Mouse (Mus musculus) megakaryocyte, adult 5-6 weeks (primary cell): ENCODE results near the gene Mmp24. TPM values are rescaled to one million over a fixed set of nuclear protein-coding genes. Genes with fewer than 3 reads are reported as not detected.
"Not testable (repeated sequence)": the region's sequence is repeated elsewhere in the genome, so short reads cannot be mapped to it uniquely, and the experiment has no call there.

Experiments used
- ATAC-seq: 2 replicates; pipeline ENCODE4 v1.8.0; 2016; ENCODE audit warnings: mild to moderate bottlenecking, inconsistent platforms; ENCODE audit not compliant: poor library complexity, severe bottlenecking
- total RNA-seq, 2 experiments: library from RNA; stranded (forward) in 1 of 2; stranded (reverse) in 1 of 2; fragments of 153-499, 151-499 nt in 1 of 2; fragments of 221-1000, 200-1000 nt in 1 of 2; gene quantifications; 2 replicates each; pipeline versions ENCODE4 v1.2.3 to v1.2.4; 2015 to 2017

Gene Mmp24
- total RNA-seq (2015) (not detected in 2 replicates), total RNA-seq (2017) (0.07 and 0.65 TPM in 2 replicates)

DNA sequence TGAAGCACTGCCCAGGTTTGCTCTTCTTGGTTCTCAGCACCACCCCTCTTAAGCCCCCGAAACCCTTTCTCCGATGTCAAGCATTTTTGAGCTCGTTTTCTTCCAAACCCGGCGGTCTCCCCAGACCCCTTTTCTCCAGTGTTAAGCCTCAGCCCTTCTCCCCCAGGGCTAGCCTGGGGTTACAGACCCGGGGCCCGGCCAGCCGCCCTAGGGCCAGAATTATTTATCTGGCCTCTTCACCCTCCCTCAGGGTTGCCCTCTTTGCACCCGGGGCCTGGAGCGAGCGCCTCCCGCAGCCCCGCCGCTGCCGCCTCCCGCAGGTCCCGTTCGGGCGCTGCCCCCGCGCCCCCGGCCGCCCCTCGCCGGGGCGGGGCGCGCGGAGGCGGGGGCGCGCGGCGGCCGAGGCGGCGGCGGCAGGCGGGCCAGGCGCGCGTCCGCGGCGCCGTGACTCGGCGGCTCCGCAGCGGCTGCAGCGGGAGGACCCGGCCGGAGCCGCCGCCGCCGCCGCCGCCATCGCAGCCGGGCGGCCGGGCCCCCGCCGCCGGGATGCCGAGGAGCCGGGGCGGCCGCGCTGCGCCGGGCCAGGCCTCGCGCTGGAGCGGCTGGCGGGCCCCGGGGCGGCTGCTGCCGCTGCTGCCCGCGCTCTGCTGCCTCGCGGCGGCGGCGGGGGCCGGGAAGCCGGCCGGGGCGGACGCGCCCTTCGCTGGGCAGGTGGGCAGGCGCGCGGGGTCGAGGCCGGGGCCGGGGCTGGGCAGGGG is at the start of gene Mmp24:
Gene Mmp24 (plus strand): TSS at position 416 of the 758 bp plus-strand sequence.
- no peak for ATAC-seq

DNA sequence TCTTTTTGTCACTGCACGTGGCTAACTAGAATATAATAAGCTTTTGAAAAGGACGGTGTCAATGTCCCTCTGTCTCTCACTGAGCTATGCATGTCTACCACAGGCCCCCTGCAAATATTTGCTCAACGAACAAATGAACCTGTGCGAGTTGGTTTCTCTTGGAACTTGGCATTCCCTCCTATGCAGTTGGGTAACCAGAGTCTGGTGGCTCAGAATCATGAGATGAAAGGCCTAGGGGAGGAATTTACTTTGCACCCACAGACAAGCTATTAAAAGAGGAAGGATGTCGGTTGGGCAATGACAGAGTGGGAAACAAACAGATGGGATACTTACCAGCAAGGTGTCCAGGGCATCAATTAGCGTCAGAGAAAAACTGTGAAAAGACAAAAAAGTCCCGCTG is 48.8 kb upstream of the Mmp24 start:
- ATAC-seq, result 0 out of 2 replicates have a peak, but pooled peaks have one; percentile 21

DNA sequence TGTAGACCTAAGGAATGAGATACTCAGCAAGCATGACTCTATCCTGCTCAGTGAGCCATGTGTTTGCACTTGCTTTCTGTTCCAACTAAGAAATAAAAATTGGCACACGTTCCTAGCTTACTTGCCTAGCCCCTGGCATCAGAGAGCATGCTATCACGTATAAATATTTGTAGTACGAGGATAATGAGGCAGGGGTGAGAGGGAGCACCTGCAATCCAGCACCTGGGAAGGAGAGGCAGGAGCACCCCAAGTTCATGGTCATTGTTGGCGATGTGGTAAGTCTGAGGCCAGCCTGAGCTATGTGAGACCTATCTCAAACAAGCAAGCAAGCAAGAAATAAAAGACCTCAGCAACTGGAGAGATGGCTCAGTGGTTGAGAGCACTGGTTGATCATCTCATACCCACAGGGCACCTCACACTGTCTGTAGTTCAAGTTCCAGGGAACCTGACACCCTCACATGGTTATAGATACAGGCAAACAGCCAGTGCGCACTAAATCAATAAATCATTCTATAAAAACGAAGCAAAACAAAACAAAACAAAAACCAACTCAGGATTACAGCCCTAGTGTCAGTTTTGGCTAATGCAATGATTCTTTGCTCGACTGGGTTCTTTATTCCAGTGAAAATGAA is 47.3 kb upstream of the Mmp24 start:
- ATAC-seq, result no peak

DNA sequence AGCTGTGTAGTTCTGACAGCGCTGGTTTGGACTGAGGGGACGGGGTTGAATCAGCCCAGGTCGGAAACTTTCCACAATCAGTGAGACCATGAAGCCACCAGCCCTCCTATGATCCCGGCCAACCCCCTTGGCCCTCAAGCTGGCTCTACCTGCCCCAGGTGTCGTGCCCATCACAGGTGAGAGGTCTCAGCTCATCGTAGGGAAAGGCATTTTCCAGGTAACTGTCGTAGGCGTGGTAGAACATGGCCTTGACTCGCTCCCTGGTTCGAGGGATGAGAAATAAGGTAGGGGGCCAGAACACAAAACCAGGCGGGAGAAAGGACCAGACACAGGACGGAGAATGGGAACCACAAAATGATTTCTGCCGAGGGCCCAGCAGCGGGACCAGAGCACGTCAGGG is 46.4 kb upstream of the Mmp24 start:
- ATAC-seq, result no peak

DNA sequence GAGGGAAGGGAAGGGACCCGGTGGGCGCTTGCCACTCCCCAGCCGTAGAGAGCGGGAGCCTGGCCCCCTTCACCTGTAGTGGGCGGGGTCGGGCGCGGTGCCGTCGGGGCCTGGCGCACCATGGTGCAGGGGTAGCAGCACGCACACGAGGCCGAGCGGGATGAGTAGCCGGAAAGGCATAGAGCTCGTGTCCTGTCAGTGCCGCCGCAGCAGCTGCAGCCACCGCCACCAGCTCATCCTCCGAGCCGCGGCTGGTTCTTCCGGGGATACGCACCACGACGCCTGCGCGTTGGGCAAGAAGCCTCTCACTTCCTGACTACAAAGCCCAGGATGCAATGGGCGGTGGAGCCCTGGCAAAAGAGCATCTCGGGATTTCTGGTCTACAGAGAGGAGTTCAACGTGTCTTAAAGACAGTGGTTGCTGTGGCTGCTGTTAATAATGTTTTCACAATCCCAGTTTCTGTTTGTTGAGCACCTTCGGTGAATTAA is 45.9 kb upstream of the Mmp24 start, which contains the start of gene Edem2:
Gene Edem2 (minus strand): TSS at position 318 of the 488 bp plus-strand sequence.
- peak; percentile 99 for ATAC-seq

DNA sequence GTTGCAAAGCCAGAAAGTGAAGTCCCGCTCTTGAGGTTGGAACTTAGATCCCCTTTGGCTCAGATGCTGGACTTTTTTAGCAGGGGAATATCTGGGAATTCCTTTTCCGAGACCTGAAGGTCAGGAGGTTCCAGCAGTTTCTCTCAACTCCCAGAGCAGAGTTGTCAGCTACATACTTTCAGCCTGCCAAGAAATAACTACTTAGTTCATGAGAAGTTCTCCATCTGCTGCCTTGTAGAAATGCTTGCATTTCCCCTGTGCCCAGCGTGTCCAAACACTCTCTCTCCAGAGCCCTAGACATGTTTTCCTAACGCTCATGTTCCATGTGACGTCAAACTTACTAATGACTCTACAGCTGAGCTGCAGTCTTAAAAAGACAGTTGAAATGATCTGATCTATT is 40.1 kb upstream of the Mmp24 start:
- no peak for ATAC-seq

DNA sequence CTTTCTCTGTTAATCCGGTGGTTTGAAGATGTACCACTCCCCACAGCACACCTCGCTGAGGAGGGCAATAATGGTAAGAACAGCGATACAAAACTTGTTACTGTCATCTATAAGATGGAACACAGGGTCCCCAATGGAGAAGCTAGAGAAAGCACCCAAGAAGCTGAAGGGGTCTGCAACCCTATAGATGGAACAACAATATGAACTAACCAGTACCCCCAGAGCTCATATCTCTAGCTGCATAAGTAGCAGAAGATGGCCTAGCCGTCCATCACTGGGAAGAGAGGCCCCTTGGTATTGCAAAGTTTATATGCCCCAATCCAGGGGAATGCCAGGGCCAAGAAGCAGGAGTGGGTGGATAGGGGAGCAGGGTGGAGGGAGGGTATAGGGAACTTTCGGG is 39.4 kb upstream of the Mmp24 start, which contains the start of gene Gm17581:
Gene Gm17581 (minus strand): TSS at position 101 of the 400 bp plus-strand sequence.
- not testable (repeated sequence) for ATAC-seq

DNA sequence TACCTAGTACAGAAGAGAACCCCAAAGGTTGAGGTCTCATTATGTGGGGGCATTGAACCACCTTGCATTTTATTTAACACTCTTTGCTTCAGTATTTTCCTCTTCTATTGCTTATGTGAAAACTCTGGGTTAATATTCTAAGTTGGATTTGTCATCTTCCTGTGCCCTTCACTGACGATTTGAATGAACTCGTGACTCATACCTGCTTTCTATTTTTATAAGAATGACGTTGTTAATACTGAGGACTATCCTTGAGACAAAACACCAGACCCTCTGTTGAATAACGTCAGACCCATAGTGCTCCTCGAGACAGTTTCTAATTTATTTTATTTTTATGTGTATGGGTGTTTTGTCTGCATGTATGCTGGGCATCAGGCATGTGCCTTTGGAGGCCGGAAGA is 38.2 kb upstream of the Mmp24 start:
- ATAC-seq, result no peak

DNA sequence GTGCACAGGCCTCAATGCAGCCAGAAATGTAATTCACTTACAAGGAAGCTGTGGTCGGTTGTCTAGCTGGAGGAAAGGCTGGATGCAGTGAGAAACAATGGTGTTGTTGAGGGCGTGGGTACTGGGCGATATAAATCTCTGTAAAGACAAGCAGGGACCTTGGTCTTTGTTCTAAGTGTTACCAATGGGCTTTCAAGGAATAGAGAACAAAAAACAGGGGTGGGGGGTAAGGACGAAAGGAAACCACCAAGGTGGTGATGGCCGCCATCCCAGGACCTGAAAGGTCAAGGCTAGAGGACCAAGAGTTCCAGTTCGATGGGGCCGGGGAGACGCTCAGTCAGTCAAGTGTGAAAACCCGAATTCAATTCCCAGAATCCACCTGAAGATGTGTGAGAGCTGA is 37.3 kb upstream of the Mmp24 start:
- ATAC-seq, result no peak

DNA sequence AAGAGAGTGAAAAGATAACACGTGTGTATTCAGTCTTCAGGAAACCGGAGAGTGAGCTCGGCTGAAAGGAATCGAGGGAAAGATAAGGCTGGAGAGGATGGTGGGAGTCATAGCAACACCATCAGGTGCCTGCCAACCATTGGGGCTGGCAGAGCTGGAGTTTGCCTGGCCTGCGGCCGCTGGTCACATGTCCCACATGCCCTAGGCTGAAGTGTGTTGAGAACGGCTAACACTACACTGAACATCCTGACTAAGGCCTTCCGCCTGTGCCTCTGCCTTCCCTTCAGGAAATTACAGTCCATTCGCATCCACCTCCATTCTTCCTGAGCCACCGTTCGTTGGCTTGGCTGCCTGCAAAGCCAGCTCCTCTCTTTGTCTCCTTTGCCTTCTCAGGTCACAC is 32.9 kb upstream of the Mmp24 start:
- no peak for ATAC-seq

DNA sequence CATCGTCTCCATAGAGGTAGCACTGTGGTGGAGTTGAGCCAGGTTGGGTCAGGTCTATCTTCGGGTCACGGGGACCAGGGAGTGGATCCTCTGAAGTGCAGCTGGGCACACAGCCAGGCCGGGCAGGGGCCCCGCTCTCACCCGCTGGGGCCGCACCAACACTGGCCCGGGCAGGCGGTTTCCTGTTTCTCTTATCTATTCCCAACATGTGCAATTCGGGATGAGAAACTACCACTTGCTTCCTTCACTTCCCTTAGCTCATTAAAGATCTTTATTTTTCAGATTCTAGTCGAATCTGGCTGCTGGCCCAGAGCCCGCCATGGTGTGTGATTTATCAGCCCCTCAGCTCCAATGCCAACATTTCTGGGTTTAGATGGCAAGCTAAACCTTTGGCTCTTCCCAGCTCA is 32.2 kb upstream of the Mmp24 start:
- peak; percentile 33; the same call in 1 of the 2 replicates for ATAC-seq

DNA sequence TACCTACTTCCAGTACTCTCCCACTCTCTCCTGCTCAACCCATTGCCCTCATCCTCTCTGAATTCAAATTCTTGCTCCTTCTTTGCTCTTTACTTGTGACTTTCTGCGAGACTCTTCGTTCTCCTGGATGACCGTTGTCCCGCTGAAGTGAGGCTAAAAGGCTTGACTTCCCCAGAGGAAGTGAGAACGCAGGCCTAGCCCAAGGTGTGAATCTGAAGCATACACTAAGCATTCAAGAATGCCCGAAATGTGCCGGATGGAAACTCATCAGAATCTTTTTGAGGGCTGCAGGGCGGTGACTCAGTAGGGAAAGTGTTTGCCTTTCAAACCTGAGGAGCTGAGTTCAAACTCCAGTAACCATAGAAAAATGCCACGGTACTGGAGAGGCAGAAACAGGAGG is 31.8 kb upstream of the Mmp24 start:
- ATAC-seq, result no peak

DNA sequence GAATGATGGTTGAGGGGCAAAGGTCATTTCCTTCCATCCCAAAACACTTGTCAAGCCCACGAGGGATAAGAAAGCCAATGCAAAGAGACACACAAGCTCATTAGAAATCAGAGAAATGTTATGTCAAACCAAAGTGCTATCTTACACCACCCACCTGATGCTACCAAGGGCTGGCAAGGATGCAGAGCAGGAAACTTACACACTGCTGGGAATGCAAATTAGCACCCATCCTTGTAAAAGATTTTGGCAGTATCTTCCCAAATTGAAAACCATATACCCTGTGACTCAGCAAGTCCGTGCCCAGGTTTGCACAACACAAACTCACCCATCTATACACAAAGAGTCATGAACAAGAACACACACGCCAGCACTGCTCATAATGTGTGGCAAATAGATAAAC is 29.7 kb upstream of the Mmp24 start:
- no peak for ATAC-seq

DNA sequence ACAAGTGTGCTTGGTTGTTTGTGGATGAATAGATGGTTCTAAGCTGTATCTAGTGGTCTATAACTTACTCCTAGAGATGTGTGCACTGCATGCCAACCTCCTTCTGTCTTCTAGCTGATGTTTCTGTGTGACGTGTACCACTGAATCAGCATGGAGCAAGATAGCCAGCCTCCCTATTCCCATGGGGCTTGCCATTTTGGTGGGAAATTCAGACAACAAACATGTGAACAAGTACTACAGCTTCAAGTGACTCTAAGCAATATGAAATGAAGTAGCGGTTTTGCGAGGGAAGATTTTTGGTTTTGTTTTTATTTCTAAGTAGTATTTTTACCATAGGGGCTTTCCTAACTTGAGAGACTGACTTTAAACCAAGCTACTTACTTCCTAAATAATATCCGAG is 25.7 kb upstream of the Mmp24 start:
- ATAC-seq, result no peak

DNA sequence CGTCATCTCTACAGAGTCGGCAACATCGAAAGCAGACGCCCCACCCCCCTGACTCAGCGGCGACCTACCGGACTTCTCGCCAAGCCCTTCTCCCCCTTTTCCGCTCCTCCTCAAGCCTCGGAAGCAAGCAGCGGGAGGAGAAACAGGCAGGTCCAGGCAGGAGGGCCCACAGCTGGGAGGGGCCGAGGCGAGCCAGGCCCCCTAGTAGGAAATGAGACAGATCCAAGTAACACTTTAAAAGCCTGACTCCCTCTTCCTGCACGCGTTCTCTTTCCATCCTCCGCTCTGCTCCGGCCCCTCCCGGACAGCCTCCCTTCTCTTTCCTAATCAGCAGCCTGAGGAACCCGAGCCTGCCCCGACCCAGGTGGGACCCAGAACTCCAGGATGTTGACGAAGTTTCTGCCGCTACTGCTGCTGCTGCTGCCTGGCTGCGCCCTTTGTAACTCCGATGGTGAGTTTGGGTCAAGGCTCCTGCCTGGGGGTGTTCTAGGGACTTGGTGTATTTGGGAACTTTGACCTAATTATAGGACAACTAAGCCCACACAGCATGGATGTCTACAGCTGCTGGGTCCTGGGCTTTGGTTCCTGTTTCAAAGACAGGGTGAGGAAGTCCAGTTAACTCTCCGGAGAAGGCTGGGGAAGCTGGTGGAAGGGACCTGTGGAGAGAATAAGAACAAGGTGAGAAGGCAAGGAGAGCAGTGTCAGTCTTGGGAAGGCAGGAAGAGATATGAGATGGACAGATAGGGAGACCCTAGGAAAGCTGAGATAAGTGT is 23.9 kb upstream of the Mmp24 start, which contains the start of gene Procr:
Gene Procr (plus strand): TSS at position 104 of the 773 bp plus-strand sequence.
- ATAC-seq, result peak; percentile 75

DNA sequence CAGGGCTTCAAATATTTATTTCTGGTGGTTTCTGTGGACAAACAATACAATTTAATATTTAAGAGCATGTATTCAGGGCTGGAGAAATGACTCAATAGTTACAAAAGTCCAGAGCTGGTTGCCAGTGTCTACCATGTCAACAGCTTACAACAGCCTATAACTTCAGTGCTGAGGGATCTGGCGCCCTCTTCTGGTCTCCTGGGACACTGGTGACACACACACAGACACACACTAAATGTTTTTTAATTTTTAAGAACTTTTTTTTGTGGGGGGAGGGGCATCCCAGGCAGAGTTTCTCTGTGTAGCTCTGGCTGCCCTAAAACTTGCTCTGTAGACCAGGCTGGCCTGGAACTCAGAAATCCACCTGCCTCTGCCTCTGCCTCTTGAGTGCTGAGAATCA is 19.4 kb upstream of the Mmp24 start:
- peak; percentile 66 for ATAC-seq

DNA sequence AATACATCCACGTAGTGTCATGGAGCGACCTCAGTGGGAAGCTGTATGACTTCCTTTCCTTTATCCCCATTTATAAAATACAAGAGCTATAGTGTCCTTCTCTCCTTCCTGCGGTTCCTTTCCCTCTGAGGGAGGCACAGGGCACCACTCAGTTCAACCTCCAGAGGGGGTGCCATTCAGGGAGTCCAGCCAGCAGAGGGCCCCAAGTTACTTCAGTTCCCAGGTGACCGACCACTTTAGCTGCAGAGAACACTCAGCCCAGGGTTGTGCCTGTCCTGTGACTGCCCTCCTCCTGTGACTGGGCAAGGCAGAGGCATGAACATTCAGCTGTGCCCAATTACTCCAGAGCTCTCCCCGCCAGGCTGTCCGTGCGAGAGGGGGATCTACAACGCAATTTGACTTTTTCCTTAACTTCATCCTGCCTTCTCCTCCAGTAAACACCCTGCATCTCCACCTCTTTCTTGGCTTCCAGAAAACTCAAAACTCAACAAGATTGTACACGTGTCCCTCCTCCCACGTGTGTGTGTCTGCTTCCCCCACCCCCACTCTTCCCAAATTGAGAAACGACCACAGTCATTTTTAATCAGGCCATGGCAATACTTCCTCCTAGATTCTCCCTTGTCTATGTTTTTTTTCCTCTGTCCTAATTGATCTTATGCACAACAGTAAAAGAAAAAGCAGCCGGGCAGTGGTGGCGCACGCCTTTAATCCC is 18.1 kb upstream of the Mmp24 start:
- no peak; the same call in 1 of the 2 replicates for ATAC-seq

DNA sequence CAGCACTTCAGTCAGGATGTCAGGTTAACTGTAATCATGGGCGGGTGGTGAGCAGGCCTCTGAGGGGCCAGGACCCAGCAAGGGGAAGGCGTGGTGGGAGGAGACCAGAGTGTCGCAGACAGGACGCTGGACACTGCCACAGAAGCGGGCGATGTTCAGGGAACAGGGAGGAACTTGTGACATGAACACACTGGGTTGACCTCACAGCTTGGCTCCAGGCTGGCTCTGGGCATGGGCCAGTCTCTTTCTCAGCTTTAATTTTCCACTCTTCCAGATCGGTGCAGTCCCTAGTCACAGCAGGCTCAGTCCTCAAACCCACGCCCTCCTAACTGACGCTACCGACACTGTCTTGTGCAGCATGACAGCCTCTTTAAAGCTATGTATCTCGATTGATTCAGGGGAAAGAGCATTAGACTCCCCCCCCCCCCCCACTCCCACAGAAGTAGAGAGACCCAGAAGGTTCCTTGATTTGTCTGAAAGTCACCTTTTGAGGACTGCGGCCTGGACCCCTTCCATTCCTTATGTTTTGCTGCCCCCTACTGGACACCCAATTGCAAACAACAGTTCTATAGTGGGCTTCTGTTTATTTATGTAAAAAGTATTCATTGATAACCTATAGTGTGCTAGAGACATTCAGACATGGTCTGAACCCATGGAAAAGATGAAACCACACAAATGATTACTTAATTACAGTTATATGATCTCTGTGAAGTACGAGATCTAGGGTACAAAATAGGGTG is 10.3 kb upstream of the Mmp24 start:
- peak; percentile 82 for ATAC-seq

DNA sequence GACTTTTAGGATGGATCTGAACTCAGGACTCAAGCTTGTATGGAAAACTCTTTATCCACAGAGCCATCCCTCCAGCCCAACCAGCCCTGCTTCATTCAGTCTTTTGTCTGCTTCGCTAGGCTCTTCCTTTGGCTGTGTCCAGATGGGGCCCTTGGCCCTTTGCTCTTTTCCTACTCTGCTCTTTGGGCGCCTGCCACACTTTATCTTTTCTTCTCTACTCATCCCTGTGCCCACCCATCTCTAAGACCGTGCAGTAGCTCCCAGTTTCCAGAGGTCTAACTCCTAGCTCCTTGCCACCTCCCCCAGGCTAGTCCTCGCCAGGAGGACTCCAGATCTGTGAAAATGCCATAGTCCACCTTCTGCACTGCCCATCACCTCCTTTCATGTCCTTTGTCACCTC is 1.5 kb upstream of the Mmp24 start:
- ATAC-seq, result no peak
